Mouse (Mus musculus) neural tube, embryonic 14.5 days (tissue): ENCODE data around the gene Tor4a. TPM values are rescaled to one million over a fixed set of nuclear protein-coding genes. Genes with fewer than 3 reads are reported as not detected.

Experiments
- ATAC-seq: fragments of 200-750 bp; cut with Nextera tagmentation; 2 replicates; pipeline ENCODE4 v1.8.0; 2017; ENCODE audit warnings: low read depth, mild to moderate bottlenecking, moderate TSS enrichment, moderate library complexity
- H3K27ac ChIP-seq: fragments of 300-500 bp; sonication (generic); 2 replicates; pipeline ENCODE4 v1.5.1; 2014; ENCODE audit warnings: low read depth, mild to moderate bottlenecking, control low read depth, low read length, moderate library complexity, mixed read lengths
- H3K27me3 ChIP-seq: fragments of 300-500 bp; sonication (generic); 2 replicates; pipeline ENCODE4 v1.6.1; 2014; ENCODE audit warnings: low read length; ENCODE audit not compliant: control insufficient read depth, insufficient read depth
- H3K36me3 ChIP-seq: fragments of 300-500 bp; sonication (generic); 2 replicates; pipeline ENCODE4 v1.6.1; 2014; ENCODE audit warnings: low read length, mixed read lengths; ENCODE audit not compliant: control insufficient read depth, insufficient read depth
- H3K4me1 ChIP-seq: fragments of 300-500 bp; sonication (generic); 2 replicates; pipeline ENCODE4 v1.6.1; 2014; ENCODE audit warnings: low read length; ENCODE audit not compliant: control insufficient read depth, insufficient read depth
- H3K4me2 ChIP-seq: fragments of 300-500 bp; sonication (generic); 2 replicates; pipeline ENCODE4 v1.6.1; 2014; ENCODE audit warnings: mild to moderate bottlenecking, low read depth, low read length, control low read depth
- H3K4me3 ChIP-seq: fragments of 300-500 bp; sonication (generic); 2 replicates; pipeline ENCODE4 v1.5.1; 2014; ENCODE audit warnings: low read depth, low read length, control low read depth, mixed read lengths
- H3K9ac ChIP-seq: fragments of 300-500 bp; sonication (generic); replicated peaks from 2 replicates; pipeline ENCODE4 v1.6.1; 2014; ENCODE audit warnings: low read depth, mild to moderate bottlenecking, control low read depth, low read length, mixed read lengths
- H3K9me3 ChIP-seq: fragments of 300-500 bp; sonication (generic); 2 replicates; pipeline ENCODE4 v1.6.1; 2016; ENCODE audit warnings: low read length; ENCODE audit not compliant: control insufficient read depth
- WGBS: fragments of 180-500 bp; shearing (Covaris S2); extraction: QIAGEN DNeasy Blood & Tissue Kit; methylation state at CpG from one replicate; pipeline ENCODE4 v1.1.7; 2014; 5-methylcytosine and 5-hydroxymethylcytosine counted together
- polyA plus RNA-seq: library from polyadenylated mRNA; unstranded; fragments of >200 nt; fragmentation: Nextera tagmentation; extraction: Ambion mirVana; gene quantifications from 2 replicates; pipeline ENCODE4 v1.2.1, GENCODE M21; 2014

Tor4a gene
- polyA plus RNA-seq, 1 experiment from 2014 or later: 0.88 TPM

GRCm38 (mm10) chr2:25238106-25238505 lies 41.4 kb upstream of the Tor4a start:
- Histone ChIP-seq H3K27ac (no peak overlapping the region), H3K4me3 (no peak overlapping the region), H3K27me3 (no peaks in the 10 kb centered on the region), H3K9ac (no peak overlapping the region), H3K36me3 (no peaks in the 10 kb centered on the region), H3K4me2 (no peak overlapping the region), H3K9me3 (no peaks in the 10 kb centered on the region), H3K4me1 (peaks cover 5% of the 10 kb centered on the region; the same call in 1 of the 2 replicates)
- no peak for ATAC-seq

- Histone ChIP-seq H3K36me3 (no peaks in the 10 kb centered on the region), H3K4me3 (no peak overlapping the region), H3K4me2 (no peak overlapping the region), H3K27ac (no peak overlapping the region), H3K9me3 (no peaks in the 10 kb centered on the region), H3K9ac (no peak overlapping the region), H3K4me1 (peaks cover 5% of the 10 kb centered on the region; the same call in 1 of the 2 replicates), H3K27me3 (no peaks in the 10 kb centered on the region)
- WGBS: 76% methylated on average over 4 of the region's 4 CpGs
- ATAC-seq: no peak
Observed at GRCm38 (mm10) chr2:25237522-25237921, 40.8 kb upstream of the Tor4a start.

- H3K27me3 ChIP-seq: no peaks in the 10 kb centered on the region
- ATAC-seq: no peak
- WGBS: 40% methylated on average over 8 of the region's 8 CpGs
Observed at GRCm38 (mm10) chr2:25236614-25237013, 39.9 kb upstream of the Tor4a start, which contains the start of gene Rnf224. Gene Rnf224 (minus strand): TSS chr2:25236787.

GRCm38 (mm10) chr2:25234551-25235220 lies 38.0 kb upstream of the Tor4a start:
- Histone ChIP-seq H3K4me2 (no peak overlapping the region), H3K4me3 (no peak overlapping the region), H3K36me3 (no peaks in the 10 kb centered on the region), H3K9ac (no peak overlapping the region), H3K27me3 (no peaks in the 10 kb centered on the region), H3K4me1 (no peaks in the 10 kb centered on the region), H3K27ac (no peak overlapping the region), H3K9me3 (no peaks in the 10 kb centered on the region)
- ATAC-seq: no peak
- WGBS: 69% methylated on average over 5 of the region's 5 CpGs

More at GRCm38 (mm10) chr2:25236614-25237013, 39.9 kb upstream of the Tor4a start, which contains the start of gene Rnf224:
- Histone ChIP-seq H3K36me3 (no peaks in the 10 kb centered on the region), H3K4me3 (no peak within 1 kb of the TSS), H3K9ac (no peak within 1 kb of the TSS), H3K27ac (no peak within 1 kb of the TSS), H3K4me2 (no peak within 1 kb of the TSS), H3K4me1 (peaks cover 4% of the 10 kb centered on the region; the same call in 1 of the 2 replicates), H3K9me3 (no peaks in the 10 kb centered on the region)

- no peaks in the 10 kb centered on the region for H3K27me3 ChIP-seq
- no peaks in the 10 kb centered on the region for H3K36me3 ChIP-seq
- no peaks in the 10 kb centered on the region for H3K4me1 ChIP-seq
- H3K4me2 ChIP-seq: no peak within 1 kb of the TSS
- no peak within 1 kb of the TSS for H3K27ac ChIP-seq
- 87% methylated on average over 3 of the region's 3 CpGs for WGBS
- H3K9ac ChIP-seq: no peak within 1 kb of the TSS
- ATAC-seq: no peak
- no peak within 1 kb of the TSS for H3K4me3 ChIP-seq
- H3K9me3 ChIP-seq: no peaks in the 10 kb centered on the region
Observed at GRCm38 (mm10) chr2:25234050-25234449, 37.4 kb upstream of the Tor4a start, which contains the start of gene Slc34a3. Gene Slc34a3 (minus strand): TSS chr2:25234364.

GRCm38 (mm10) chr2:25233421-25233820 lies 36.7 kb upstream of the Tor4a start:
- H3K4me2 ChIP-seq: no peak overlapping the region
- H3K27me3 ChIP-seq: no peaks in the 10 kb centered on the region
- no peak for ATAC-seq
- 85% methylated on average over 4 of the region's 4 CpGs for WGBS
- H3K4me1 ChIP-seq: no peaks in the 10 kb centered on the region
- H3K4me3 ChIP-seq: no peak overlapping the region
- H3K9me3 ChIP-seq: no peaks in the 10 kb centered on the region
- H3K9ac ChIP-seq: no peak overlapping the region
- no peaks in the 10 kb centered on the region for H3K36me3 ChIP-seq
- no peak overlapping the region for H3K27ac ChIP-seq

GRCm38 (mm10) chr2:25231038-25231437 lies 34.4 kb upstream of the Tor4a start:
- WGBS: 63% methylated on average over 12 of the region's 12 CpGs
- no peaks in the 10 kb centered on the region for H3K27me3 ChIP-seq

GRCm38 (mm10) chr2:25230581-25230980 lies 33.9 kb upstream of the Tor4a start:
- no peak for ATAC-seq
- Histone ChIP-seq H3K4me1 (no peaks in the 10 kb centered on the region), H3K27me3 (no peaks in the 10 kb centered on the region), H3K27ac (no peak overlapping the region), H3K36me3 (no peaks in the 10 kb centered on the region), H3K4me3 (no peak overlapping the region), H3K9ac (no peak overlapping the region), H3K9me3 (no peaks in the 10 kb centered on the region), H3K4me2 (no peak overlapping the region)
- WGBS: 84% methylated on average over 7 of the region's 7 CpGs

More at GRCm38 (mm10) chr2:25231038-25231437, 34.4 kb upstream of the Tor4a start:
- no peak overlapping the region for H3K4me2 ChIP-seq
- H3K4me1 ChIP-seq: no peaks in the 10 kb centered on the region
- no peak overlapping the region for H3K9ac ChIP-seq
- H3K27ac ChIP-seq: no peak overlapping the region
- ATAC-seq: no peak
- no peak overlapping the region for H3K4me3 ChIP-seq
- no peaks in the 10 kb centered on the region for H3K36me3 ChIP-seq
- no peaks in the 10 kb centered on the region for H3K9me3 ChIP-seq

GRCm38 (mm10) chr2:25229582-25229981 lies 32.9 kb upstream of the Tor4a start:
- H3K27ac ChIP-seq: no peak overlapping the region
- ATAC-seq: no peak
- H3K4me1 ChIP-seq: no peaks in the 10 kb centered on the region
- H3K9ac ChIP-seq: no peak overlapping the region
- no peaks in the 10 kb centered on the region for H3K36me3 ChIP-seq
- WGBS: 87% methylated on average over 5 of the region's 5 CpGs
- H3K4me3 ChIP-seq: no peak overlapping the region
- no peaks in the 10 kb centered on the region for H3K9me3 ChIP-seq
- no peaks in the 10 kb centered on the region for H3K27me3 ChIP-seq
- no peak overlapping the region for H3K4me2 ChIP-seq
